20 mouse cellular contexts compared by ENCODE assay signal in the genomic region with DNA sequence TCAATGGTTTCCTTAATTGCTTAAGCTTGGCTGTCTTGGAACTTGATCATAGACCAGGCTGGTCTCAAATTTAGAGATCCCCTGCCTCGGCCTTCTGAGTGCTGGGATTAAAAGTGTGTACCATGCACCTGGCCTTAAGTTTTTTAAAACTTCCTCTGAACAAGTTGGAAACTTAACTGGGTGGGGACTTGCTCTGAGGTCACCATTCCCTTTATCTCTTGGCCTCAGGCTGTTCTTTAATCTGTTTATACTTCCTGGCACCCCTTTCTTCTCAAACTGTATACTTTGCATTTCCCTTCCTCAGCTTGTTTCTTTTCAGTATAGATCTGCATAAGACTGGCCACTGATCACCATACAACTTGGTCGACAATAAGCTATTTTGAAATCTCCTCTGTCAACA. TPM values are rescaled to one million over a fixed set of nuclear protein-coding genes. Genes with fewer than 3 reads are reported as not detected.
DNase-seq lines count a peak whose midpoint lies in the region; ATAC-seq and TF ChIP-seq lines count a peak whose summit lies in the region.
"Had no signal": no experiment of that assay in that cellular context is flagged by ENCODE, and none has a peak within 500 bp of the region (broad histone marks: within the 10 kb centered on the region; RNA-seq: fewer than 3 reads in every experiment).

No protein-coding gene starts in this region.

- no peak overlapping the region for H3K4me2 ChIP-seq in heart, embryonic 12.5 days
- H3K4me2 ChIP-seq in midbrain, embryonic 15.5 days = no peak overlapping the region
- no peak overlapping the region for H3K4me2 ChIP-seq in hindbrain, embryonic 12.5 days (replicated peaks)
- H3K4me2 ChIP-seq: neural tube, embryonic 12.5 days had no signal

- no peak overlapping the region for H3K27ac ChIP-seq in heart, embryonic 12.5 days (ENCODE audit: poor library complexity, severe bottlenecking)
- H3K27ac ChIP-seq in left cerebral cortex, adult 2 months = no peak overlapping the region
- no peak overlapping the region for H3K27ac ChIP-seq in midbrain, embryonic 15.5 days
- no peak overlapping the region for H3K27ac ChIP-seq in hindbrain, embryonic 12.5 days
- H3K27ac ChIP-seq: gastrocnemius, adult 2 months; macrophage; neural tube, embryonic 12.5 days had no signal

- H3K9me3 ChIP-seq in heart, embryonic 12.5 days (replicated peaks) = peaks cover 9% of the 10 kb centered on the region; the same call in 1 of the 2 replicates
- H3K9me3 ChIP-seq in midbrain, embryonic 15.5 days = no peaks in the 10 kb centered on the region
- peaks cover 6% of the 10 kb centered on the region; the same call in 1 of the 2 replicates for H3K9me3 ChIP-seq in hindbrain, embryonic 12.5 days (replicated peaks)
- H3K9me3 ChIP-seq: neural tube, embryonic 12.5 days had no signal

- TF ChIP-seq CTCF in left cerebral cortex, adult 2 months (IDR thresholded peaks at IDR 0.05) = no peak

- H3K36me3 ChIP-seq in heart, embryonic 12.5 days = no peaks in the 10 kb centered on the region
- no peaks in the 10 kb centered on the region for H3K36me3 ChIP-seq in midbrain, embryonic 15.5 days (replicated peaks)
- no peaks in the 10 kb centered on the region for H3K36me3 ChIP-seq in hindbrain, embryonic 12.5 days
- H3K36me3 ChIP-seq: neural tube, embryonic 12.5 days had no signal

- DNase-seq in heart, postnatal 14 days = no peak
- DNase-seq in R1 (ENCODE audit: low read depth, low spot score) = peak; percentile 90
- DNase-seq in left cerebral cortex, adult 2 months (ENCODE audit: extremely low spot score in 1 of 2, low spot score in 2 of 2) = no peak
- DNase-seq: adrenal gland, postnatal 36 days; cerebellum, adult 11-12 months; forebrain, postnatal 0 days; gastrocnemius, adult 2 months; heart, postnatal 4 days; kidney, adult 9 months; kidney, postnatal 4 days; lung, adult 18-20 months; spleen, adult 18-20 months had no signal

- no peak overlapping the region for H3K9ac ChIP-seq in heart, embryonic 12.5 days
- no peak overlapping the region for H3K9ac ChIP-seq in midbrain, embryonic 15.5 days
- H3K9ac ChIP-seq in hindbrain, embryonic 12.5 days = no peak overlapping the region
- H3K9ac ChIP-seq: forebrain, postnatal 0 days; neural tube, embryonic 12.5 days had no signal

- no peaks in the 10 kb centered on the region for H3K27me3 ChIP-seq in heart, embryonic 12.5 days (replicated peaks)
- H3K27me3 ChIP-seq in midbrain, embryonic 15.5 days (replicated peaks) = 0 out of 2 replicates have a peak, but pooled peaks cover 2% of the 10 kb centered on the region
- H3K27me3 ChIP-seq in hindbrain, embryonic 12.5 days = no peaks in the 10 kb centered on the region
- H3K27me3 ChIP-seq: neural tube, embryonic 12.5 days had no signal

- intact Hi-C loops in heart, postnatal 14 days (cut with DNase I) = no loop called here
- intact Hi-C loops in left cerebral cortex, adult 2 months (cut with DNase I) = loop anchor here (2.0 kb wide), 1 partner anchor 161 kb away; no protein-coding TSS in a partner anchor

- WGBS in heart, embryonic 12.5 days = 50% methylated on average over 2 of the region's 2 CpGs
- WGBS in midbrain, embryonic 15.5 days = 56% methylated on average over 2 of the region's 2 CpGs
- 68% methylated on average over 2 of the region's 2 CpGs for WGBS in hindbrain, embryonic 12.5 days

- no peak overlapping the region for H3K4me3 ChIP-seq in heart, embryonic 12.5 days
- no peak overlapping the region for H3K4me3 ChIP-seq in left cerebral cortex, adult 2 months
- no peak overlapping the region for H3K4me3 ChIP-seq in midbrain, embryonic 15.5 days
- no peak overlapping the region for H3K4me3 ChIP-seq in hindbrain, embryonic 12.5 days
- H3K4me3 ChIP-seq: gastrocnemius, adult 2 months; neural tube, embryonic 12.5 days had no signal

- peak; percentile 71 for ATAC-seq in heart, embryonic 12.5 days (ENCODE audit: insufficient number of reproducible peaks, low FRiP score)
- peak; percentile 90 for ATAC-seq in erythroid progenitor cell, adult 5-6 weeks (replicated peaks; ENCODE audit: low FRiP score, poor library complexity, severe bottlenecking)
- peak; percentile 92 for ATAC-seq in megakaryocyte progenitor cell, adult 5-6 weeks (replicated peaks; ENCODE audit: poor library complexity)
- no peak for ATAC-seq in midbrain, embryonic 15.5 days (replicated peaks)
- no peak for ATAC-seq in hindbrain, embryonic 12.5 days (ENCODE audit: low FRiP score)
- ATAC-seq: activated CD4-positive, CD25-positive, alpha-beta regulatory T cell, adult 4 months; forebrain, postnatal 0 days had no signal

- H3K4me1 ChIP-seq in heart, embryonic 12.5 days (replicated peaks) = no peaks in the 10 kb centered on the region
- H3K4me1 ChIP-seq in midbrain, embryonic 15.5 days = peaks cover 4% of the 10 kb centered on the region
- H3K4me1 ChIP-seq in hindbrain, embryonic 12.5 days = no peaks in the 10 kb centered on the region

RNA-seq across cellular contexts. Expression of a gene that starts 14.1 kb away (rescaled TPM):
- 17.1 and 17.5 TPM in 2 replicates for polyA plus RNA-seq in heart, embryonic 12.5 days (2016; fragmentation: Nextera tagmentation; extraction: Ambion mirVana)
- 10 to 100 TPM; 41.8 to 44.0 TPM for total RNA-seq in heart, postnatal 14 days (2021)
- 112 and 113 TPM in 2 replicates for total RNA-seq in erythroid progenitor cell, adult 5-6 weeks (2015; ENCODE audit: low replicate concordance)
- 325 and 377 TPM in 2 replicates for total RNA-seq in erythroid progenitor cell, adult 5-6 weeks (2017; ENCODE audit: low replicate concordance)
- 6.6 and 10.1 TPM in 2 replicates for total RNA-seq in megakaryocyte progenitor cell, adult 5-6 weeks (2015)
- total RNA-seq in megakaryocyte progenitor cell, adult 5-6 weeks (2017) = 19.8 and 30.8 TPM in 2 replicates
- 10 to 100 TPM; 16.7 to 20.4 TPM for total RNA-seq in left cerebral cortex, adult 2 months (2021)
- 15.7 and 18.9 TPM in 2 replicates for polyA plus RNA-seq in midbrain, embryonic 15.5 days (2015; fragmentation: Nextera tagmentation; extraction: Ambion mirVana)
- polyA plus RNA-seq in hindbrain, embryonic 12.5 days (2016; fragmentation: Nextera tagmentation; extraction: Ambion mirVana) = 6.7 and 7.2 TPM in 2 replicates

RNA-seq across cellular contexts. Expression of a gene that starts 59.6 kb away (rescaled TPM):
- polyA plus RNA-seq in heart, embryonic 12.5 days (2016; fragmentation: Nextera tagmentation; extraction: Ambion mirVana) = 14.2 and 16.2 TPM in 2 replicates
- 1 to 10 TPM; 5.2 to 6.0 TPM for total RNA-seq in heart, postnatal 14 days (2021)
- total RNA-seq in erythroid progenitor cell, adult 5-6 weeks (2015; ENCODE audit: low replicate concordance) = not detected in 2 replicates
- total RNA-seq in erythroid progenitor cell, adult 5-6 weeks (2017; ENCODE audit: low replicate concordance) = not detected in 2 replicates
- not detected in 2 replicates for total RNA-seq in megakaryocyte progenitor cell, adult 5-6 weeks (2015)
- not detected in 2 replicates for total RNA-seq in megakaryocyte progenitor cell, adult 5-6 weeks (2017)
- 10 to 100 TPM; 14.2 to 19.4 TPM for total RNA-seq in left cerebral cortex, adult 2 months (2021)
- 7.3 and 8.3 TPM in 2 replicates for polyA plus RNA-seq in midbrain, embryonic 15.5 days (2015; fragmentation: Nextera tagmentation; extraction: Ambion mirVana)
- 14.4 and 19.1 TPM in 2 replicates for polyA plus RNA-seq in hindbrain, embryonic 12.5 days (2016; fragmentation: Nextera tagmentation; extraction: Ambion mirVana)
- polyA plus RNA-seq: activated CD4-positive, CD25-positive, alpha-beta regulatory T cell, adult 4 months; macrophage had no signal

Comparison
In these comparisons a context has a peak if more than half of its experiments do, and no peak if none do; other contexts are left out.
1. ATAC-seq: peak in heart, embryonic 12.5 days (single experiment), erythroid progenitor cell, adult 5-6 weeks (single experiment) and megakaryocyte progenitor cell, adult 5-6 weeks (single experiment); none in midbrain, embryonic 15.5 days (single experiment) and hindbrain, embryonic 12.5 days (single experiment).
2. RNA of a gene that starts 59.6 kb away (total RNA-seq): 14.2 to 19.4 TPM in left cerebral cortex, adult 2 months and 5.2 to 6.0 TPM in heart, postnatal 14 days; not detected in erythroid progenitor cell, adult 5-6 weeks and not detected in megakaryocyte progenitor cell, adult 5-6 weeks; every median in the first group is over 4 times any median in the second.